Mouse (Mus musculus) A20 (cell line): ENCODE results near the gene Nek8.

Experiments
- DNase-seq: peaks from one replicate; pipeline ENCODE4 v3.0.0-alpha.2; 2011; ENCODE audit warnings: low read depth, low spot score

Gene Nek8

DNA sequence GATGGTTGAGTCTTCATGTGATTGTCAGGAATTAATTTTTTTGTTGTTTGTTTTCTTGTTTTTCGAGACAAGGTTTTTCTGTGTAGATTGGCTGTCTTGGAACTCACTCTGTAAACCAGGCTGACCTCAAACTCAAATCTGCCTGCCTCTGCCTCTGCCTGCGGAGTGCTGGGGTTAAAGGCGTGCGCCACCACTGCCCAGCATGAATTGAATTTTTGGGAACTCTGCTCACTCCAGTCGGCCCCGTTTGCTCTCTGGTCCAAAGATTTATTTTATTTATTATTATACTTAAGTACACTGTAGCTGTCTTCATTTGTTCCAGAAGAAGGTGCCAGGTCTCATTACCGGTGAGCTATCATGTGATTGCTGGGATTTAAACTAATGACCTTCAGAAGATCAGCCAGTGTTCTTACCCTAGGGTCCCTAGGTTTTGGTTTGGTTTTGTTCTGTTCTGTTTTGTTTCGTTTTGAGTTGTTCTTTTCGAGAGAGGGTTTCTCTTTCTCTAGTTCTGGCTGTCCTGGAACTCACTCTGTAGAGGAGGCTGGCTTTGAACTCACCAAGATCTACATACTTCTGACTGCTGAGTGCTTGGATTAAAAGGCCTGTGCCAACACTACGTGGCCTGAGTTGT lies 7.5 kb upstream of the Nek8 start:
- DNase-seq = peak; percentile 46

DNA sequence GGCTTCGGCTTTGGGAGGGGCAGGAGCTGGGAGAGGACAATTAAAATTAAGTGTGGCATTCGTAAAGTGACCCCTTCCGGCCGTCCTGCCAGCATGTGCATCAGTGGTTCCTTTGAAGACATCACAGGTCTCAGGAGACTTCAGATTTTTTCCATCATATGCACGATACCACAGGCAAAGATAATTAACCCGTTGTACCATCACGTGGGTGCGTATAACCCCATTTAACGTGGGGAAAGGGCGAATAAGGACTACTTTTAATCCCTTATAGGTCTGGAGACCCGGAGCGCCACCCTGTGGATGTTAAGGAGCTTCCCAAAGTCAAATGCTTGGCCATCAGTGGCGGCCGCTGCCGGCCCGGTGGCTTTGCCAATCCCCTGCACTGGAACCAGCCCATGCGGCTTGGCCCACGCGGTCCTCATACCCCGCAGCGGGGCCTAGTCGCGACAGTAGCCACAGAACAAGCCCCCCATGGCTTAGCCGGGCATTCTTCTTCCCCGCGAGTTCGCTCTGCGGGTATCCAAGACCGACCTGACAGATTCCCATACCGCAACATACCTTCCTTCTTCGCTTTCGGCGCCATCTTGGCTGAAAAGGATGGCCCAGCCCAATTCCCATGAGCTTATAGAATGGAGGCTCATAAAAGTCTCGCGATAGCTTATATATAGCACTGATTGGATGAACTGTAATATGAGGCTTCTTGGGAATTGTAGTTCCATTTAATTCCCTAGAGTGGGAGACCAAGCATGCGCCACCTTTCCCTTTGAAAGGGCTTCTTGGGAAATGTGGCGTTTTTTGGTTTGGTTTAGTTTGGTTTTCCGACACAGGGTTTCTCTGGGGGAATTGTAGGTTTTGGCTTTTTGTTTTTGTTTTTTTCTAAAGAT lies 6.7 kb upstream of the Nek8 start, which contains the start of gene Rpl23a:
Rpl23a (minus strand) TSS at position 624 of the 884 bp plus-strand sequence.
- DNase-seq = peak; percentile 91

GRCm38 (mm10) chr11:78182450-78182849 lies 6.0 kb upstream of the Nek8 start:
- DNase-seq = peak; percentile 30

- no peak for DNase-seq
Observed at GRCm38 (mm10) chr11:78181830-78182357, 5.4 kb upstream of the Nek8 start.

- DNase-seq = peak; percentile 52
Observed at GRCm38 (mm10) chr11:78180081-78180761, 3.7 kb upstream of the Nek8 start.

DNA sequence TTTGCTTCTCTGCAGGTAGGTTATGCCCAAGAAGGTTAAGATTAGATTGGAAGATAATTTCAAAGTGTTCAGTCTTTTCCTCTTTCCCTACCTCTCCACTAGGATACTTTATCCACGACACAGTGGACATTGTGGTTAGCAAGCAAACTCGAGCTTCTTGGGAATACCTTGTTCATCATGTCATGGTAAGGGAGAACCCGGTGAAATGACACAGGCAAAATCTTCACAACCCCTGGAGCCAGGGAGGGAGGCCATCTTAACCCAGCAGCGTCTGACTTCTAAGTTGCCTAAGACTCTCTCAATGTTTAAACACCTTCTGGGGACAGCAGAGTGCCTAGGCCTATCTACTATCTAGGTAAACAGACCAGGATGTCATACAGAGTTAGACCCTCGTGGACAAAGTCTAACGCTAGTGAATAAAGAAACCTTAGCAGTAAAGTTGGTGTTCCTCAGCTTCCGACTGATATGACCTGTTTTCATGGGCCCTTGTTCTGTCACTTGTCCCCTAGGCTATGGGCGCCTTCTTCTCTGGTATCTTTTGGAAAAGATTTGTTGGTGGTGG lies 3.0 kb upstream of the Nek8 start:
- DNase-seq = peak; percentile 58

DNA sequence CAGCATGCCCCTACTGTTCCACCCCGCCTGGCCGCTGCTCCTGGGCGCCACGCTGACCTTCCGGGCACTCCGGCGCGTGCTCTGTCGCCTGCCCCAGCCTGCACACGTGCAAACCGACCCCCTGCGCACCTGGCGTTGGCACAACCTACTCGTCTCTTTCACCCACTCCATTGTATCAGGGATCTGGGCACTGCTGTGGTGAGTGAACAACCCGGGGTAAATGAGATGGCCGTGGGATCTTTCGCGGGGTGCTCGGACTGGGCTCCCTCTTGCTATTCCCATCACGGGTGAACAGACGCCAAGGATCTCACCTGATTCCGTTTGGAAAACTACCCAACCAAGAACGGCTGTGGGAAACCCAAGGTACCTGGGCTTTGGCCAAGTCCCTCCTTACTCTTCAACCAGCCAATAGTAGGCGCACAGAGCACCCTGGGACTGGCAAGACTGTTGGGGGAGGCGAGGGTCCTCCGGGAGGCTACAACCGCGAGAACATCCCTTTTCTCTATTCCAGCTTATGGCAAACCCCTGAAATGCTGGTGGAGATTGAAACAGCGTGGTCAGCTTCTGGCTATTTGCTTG lies 2.5 kb upstream of the Nek8 start:
- peak; percentile 89 for DNase-seq

GRCm38 (mm10) chr11:78177903-78178858 lies 1.7 kb upstream of the Nek8 start:
- DNase-seq = peak; percentile 96

DNA sequence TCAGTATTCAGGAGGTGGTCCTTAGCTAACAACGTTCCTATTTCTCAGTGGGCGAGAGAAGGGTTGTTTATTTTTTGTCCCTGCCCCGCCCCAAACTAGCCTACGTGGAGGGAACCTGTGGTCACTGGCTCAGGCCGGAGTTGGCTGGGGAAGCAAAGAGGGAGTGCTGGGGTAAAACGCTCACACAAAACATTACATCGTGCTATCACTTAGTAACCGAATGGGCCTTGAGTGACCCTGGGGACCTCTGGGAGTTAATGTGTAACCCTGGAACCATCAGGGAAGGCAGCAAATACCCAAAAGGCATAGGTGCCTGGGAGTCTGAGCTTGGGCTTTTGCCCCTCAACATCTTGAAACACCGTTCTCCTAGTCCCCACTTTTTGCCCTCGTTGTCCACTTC lies 962 bp upstream of the Nek8 start:
- peak; percentile 84 for DNase-seq

GRCm38 (mm10) chr11:78176905-78177331 lies 443 bp upstream of the Nek8 start:
- peak; percentile 75 for DNase-seq

GRCm38 (mm10) chr11:78175771-78176401 lies 589 bp downstream of the Nek8 start:
- no peak for DNase-seq

DNA sequence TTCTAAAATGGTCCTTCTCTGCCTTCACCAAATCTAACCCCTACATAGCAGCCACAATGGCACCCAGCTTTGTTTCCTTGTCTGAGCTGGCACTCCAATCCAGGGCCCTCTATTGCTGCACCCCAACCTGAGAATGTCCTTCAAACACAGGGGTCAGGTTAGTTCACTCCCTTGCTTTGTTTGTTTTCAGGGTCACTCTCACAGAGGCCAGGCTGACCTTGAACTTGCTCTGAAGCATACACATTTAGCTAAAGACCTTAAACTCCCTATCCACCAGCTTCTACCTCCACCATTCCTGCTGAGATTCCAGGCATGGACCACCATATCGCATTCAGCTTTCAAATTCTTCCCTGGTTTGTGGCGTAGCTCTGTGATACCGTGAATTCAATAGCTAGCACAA lies 2.0 kb downstream of the Nek8 start:
- DNase-seq = no peak

DNA sequence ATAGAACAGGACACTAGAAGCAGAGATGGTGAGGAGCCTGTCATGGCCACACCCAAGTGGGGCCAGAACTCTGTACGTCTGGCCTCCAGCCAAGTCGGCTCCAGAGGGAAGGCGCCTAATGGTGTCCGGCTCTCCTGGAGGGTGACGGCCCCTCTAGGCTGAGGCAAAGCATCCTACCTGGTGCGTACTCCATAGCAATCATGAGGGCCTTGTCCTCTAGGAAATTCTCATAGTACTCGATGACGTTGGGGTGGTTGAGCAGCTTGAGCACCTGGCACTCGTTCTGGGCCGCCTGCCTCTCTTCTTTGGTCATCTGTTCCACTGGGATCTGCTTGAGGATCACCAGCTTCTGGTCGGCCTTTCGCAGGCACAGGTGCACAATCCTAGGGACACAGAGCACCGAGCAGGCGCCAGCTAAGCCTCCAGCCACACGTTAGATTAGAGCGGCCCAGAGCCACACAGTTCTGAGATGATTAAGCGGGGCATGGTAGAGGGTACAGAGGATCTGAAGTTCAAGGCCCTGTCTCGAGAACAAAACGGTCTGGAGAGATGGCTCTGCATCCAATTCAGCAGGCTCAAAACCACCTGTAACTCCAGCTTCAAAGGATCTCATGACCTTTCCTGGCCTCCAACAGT lies 3.6 kb downstream of the Nek8 start:
- DNase-seq = no peak

DNA sequence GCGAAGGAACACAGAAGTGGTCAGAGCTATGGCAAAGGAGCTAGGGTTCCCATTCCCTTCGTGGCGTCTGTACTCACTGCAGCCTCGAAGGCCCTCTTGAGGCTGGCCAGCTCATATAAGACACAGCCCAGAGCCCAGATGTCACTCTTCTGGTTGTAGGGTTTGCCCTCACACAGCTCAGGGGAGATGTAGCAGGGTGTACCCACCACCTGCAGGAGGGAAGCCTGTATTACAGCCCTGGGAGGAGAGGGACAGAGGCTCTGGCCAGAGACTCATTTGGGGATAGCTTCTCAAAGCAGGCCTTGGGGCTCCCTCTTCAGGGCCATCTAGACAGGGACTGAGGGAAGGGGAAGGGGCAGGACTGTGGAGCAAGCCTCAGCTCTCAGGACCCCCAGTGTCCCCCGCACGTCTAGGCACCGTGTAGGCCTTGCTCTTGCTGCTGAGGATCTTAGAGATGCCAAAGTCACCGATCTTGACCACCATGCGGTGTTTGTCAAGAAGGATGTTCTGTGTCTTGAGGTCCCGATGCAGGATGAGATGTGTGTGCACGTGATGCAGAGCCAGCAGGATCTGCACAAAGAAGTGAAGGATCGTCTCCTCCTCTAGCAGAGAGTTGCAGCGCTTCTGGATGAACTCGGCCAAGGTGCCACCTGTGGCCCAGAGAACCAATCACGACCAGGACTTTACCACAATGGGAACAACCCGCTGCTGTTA lies 4.3 kb downstream of the Nek8 start:
- peak; percentile 49 for DNase-seq

DNA sequence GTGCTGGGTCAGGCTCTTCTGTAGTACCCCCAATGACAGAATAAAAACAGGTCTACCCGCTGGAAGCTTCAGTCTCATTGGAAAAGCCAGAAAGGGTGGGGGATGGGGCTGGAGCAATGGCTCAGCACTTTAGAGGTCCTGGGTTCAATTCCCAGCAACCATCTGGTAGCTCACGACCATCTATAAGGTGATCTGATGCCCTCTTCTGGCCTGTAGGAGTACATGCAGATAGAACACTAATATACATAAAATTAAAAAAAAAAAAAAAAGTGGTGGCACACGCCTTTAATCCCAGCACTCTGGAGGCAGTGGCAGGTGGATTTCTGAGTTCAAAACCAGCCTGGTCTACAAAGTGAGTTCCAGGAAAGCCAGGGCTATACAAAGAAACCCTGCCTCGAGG lies 5.1 kb downstream of the Nek8 start:
- peak; percentile 59 for DNase-seq

- no peak for DNase-seq
Observed at GRCm38 (mm10) chr11:78170306-78170705, 6.2 kb downstream of the Nek8 start.

- peak; percentile 91 for DNase-seq
Observed at GRCm38 (mm10) chr11:78168541-78169468, 7.7 kb downstream of the Nek8 start.
